In genomic region chr6:87618021-87618420, GRCm38 (mm10) we compare ENCODE assay signal across 21 mouse cellular contexts.
"Had no signal": no experiment of that assay in that cellular context is flagged by ENCODE, and none has a peak within 500 bp of the region (broad histone marks: within the 10 kb centered on the region; RNA-seq: fewer than 3 reads in every experiment).

No protein-coding gene starts in this region.

- H3K4me2 ChIP-seq: limb, embryonic 13.5 days; liver, embryonic 12.5 days; liver, embryonic 15.5 days; lung, embryonic 14.5 days; midbrain, embryonic 12.5 days; midbrain, embryonic 15.5 days; neural tube, embryonic 12.5 days; neural tube, embryonic 15.5 days had no signal

- ATAC-seq: intestine, postnatal 0 days; liver, embryonic 12.5 days; midbrain, embryonic 15.5 days had no signal

- H3K27ac ChIP-seq: kidney, postnatal 0 days; layer of hippocampus, adult 2 months; limb, embryonic 10.5 days; limb, embryonic 13.5 days; liver, embryonic 12.5 days; liver, embryonic 15.5 days; macrophage; midbrain, embryonic 12.5 days; midbrain, embryonic 15.5 days; neural tube, embryonic 12.5 days; neural tube, embryonic 15.5 days had no signal

- H3K9me3 ChIP-seq: limb, embryonic 10.5 days; limb, embryonic 13.5 days; liver, embryonic 12.5 days; liver, embryonic 15.5 days; midbrain, embryonic 12.5 days; midbrain, embryonic 15.5 days; neural tube, embryonic 12.5 days; neural tube, embryonic 15.5 days had no signal

- DNase-seq: kidney, adult 2 months; kidney, postnatal 25 days; layer of hippocampus, adult 9-11 months; liver; lung, embryonic 14.5 days; right cerebral cortex, adult 18-20 months; right cerebral cortex, postnatal 14 days; right cerebral cortex, postnatal 4 days; thymus, postnatal 25 days had no signal

- H3K9ac ChIP-seq: limb, embryonic 13.5 days; liver, embryonic 12.5 days; liver, embryonic 15.5 days; lung, embryonic 14.5 days; midbrain, embryonic 12.5 days; midbrain, embryonic 15.5 days; neural tube, embryonic 12.5 days; neural tube, embryonic 15.5 days had no signal

- H3K4me3 ChIP-seq: layer of hippocampus, adult 2 months; limb, embryonic 10.5 days; limb, embryonic 13.5 days; liver, embryonic 12.5 days; liver, embryonic 15.5 days; midbrain, embryonic 12.5 days; midbrain, embryonic 15.5 days; neural tube, embryonic 12.5 days; neural tube, embryonic 15.5 days had no signal

- H3K4me1 ChIP-seq: midbrain, embryonic 15.5 days had no signal

- H3K36me3 ChIP-seq: limb, embryonic 10.5 days; limb, embryonic 13.5 days; liver, embryonic 12.5 days; liver, embryonic 15.5 days; midbrain, embryonic 12.5 days; midbrain, embryonic 15.5 days; neural tube, embryonic 12.5 days; neural tube, embryonic 15.5 days had no signal

- H3K27me3 ChIP-seq: limb, embryonic 13.5 days; midbrain, embryonic 12.5 days; midbrain, embryonic 15.5 days; neural tube, embryonic 12.5 days; neural tube, embryonic 15.5 days had no signal
